Mouse (Mus musculus) stomach, embryonic 15.5 days (tissue): ENCODE data around the gene Ppp6r2. TPM values are rescaled to one million over a fixed set of nuclear protein-coding genes. Genes with fewer than 3 reads are reported as not detected.

Experiments used
- ATAC-seq: fragments of 200-750 bp; cut with Nextera tagmentation; 2 replicates; pipeline ENCODE4 v1.8.0; 2017; ENCODE audit warnings: low read depth, moderate number of reproducible peaks, moderate TSS enrichment; ENCODE audit not compliant: insufficient read depth, low FRiP score
- H3K27ac ChIP-seq: fragments of 300-500 bp; sonication (generic); 2 replicates; pipeline ENCODE4 v1.5.1; 2015; ENCODE audit warnings: mild to moderate bottlenecking, inconsistent platforms
- H3K27me3 ChIP-seq: fragments of 300-500 bp; sonication (generic); replicated peaks from 2 replicates; pipeline ENCODE4 v1.6.1; 2015; ENCODE audit warnings: inconsistent platforms
- H3K36me3 ChIP-seq: fragments of 300-500 bp; sonication (generic); 2 replicates; pipeline ENCODE4 v1.6.1; 2015; ENCODE audit warnings: inconsistent platforms
- H3K4me1 ChIP-seq: fragments of 300-500 bp; sonication (generic); 2 replicates; pipeline ENCODE4 v1.6.1; 2015; ENCODE audit warnings: inconsistent platforms
- H3K4me2 ChIP-seq: fragments of 300-500 bp; sonication (generic); 2 replicates; pipeline ENCODE4 v1.6.1; 2015; ENCODE audit warnings: mild to moderate bottlenecking, inconsistent platforms
- H3K4me3 ChIP-seq: fragments of 300-500 bp; sonication (generic); replicated peaks from 2 replicates; pipeline ENCODE4 v1.5.1; 2015; ENCODE audit warnings: inconsistent platforms
- H3K9ac ChIP-seq: fragments of 300-500 bp; sonication (generic); 2 replicates; pipeline ENCODE4 v1.6.1; 2015; ENCODE audit warnings: inconsistent platforms
- H3K9me3 ChIP-seq: fragments of 300-500 bp; sonication (generic); 2 replicates; pipeline ENCODE4 v1.6.1; 2016; ENCODE audit warnings: inconsistent platforms
- WGBS: fragments of 180-500 bp; shearing (Covaris S2); methylation state at CpG from one replicate; pipeline ENCODE4 v1.1.7; 2015; 5-methylcytosine and 5-hydroxymethylcytosine counted together
- polyA plus RNA-seq: library from polyadenylated mRNA; unstranded; fragments of >200 nt; fragmentation: Nextera tagmentation; extraction: Ambion mirVana; gene quantifications from 2 replicates; pipeline ENCODE4 v1.2.1, GENCODE M21; 2015

Gene Ppp6r2
- polyA plus RNA-seq, 1 experiment from 2014 or later = 28.5 TPM

- H3K27ac ChIP-seq = no peak overlapping the region
- no peak for ATAC-seq
- WGBS = 88% methylated on average over 6 of the region's 6 CpGs
- no peak overlapping the region for H3K4me2 ChIP-seq
- H3K27me3 ChIP-seq = no peaks in the 10 kb centered on the region
- no peaks in the 10 kb centered on the region for H3K4me1 ChIP-seq
- no peak overlapping the region for H3K9ac ChIP-seq
- no peak overlapping the region for H3K4me3 ChIP-seq
- H3K36me3 ChIP-seq = peaks cover 35% of the 10 kb centered on the region
- H3K9me3 ChIP-seq = no peaks in the 10 kb centered on the region
Observed at GRCm38 (mm10) chr15:89282546-89282945, 71.2 kb downstream of the Ppp6r2 start.

DNA sequence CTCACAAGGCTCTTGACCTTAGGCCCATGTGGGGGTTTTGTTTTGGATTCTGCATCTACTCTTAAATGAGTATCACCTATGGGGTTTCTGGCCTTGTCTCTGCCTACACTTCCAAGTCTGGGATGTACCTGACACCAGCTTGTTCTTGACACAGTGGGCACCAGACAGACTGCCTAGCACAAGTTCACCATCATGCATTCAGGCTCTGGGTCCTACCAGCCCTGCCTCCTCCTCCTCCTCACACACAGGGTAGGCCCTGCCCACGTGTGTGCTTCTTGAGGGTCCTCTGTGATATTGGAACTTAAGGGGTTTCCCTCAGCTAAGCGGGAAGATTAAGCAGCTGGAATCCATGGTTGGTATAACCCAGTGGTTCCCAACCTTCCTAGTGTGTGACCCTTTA lies 72.7 kb downstream of the Ppp6r2 start:
- Histone ChIP-seq H3K4me3 (no peak overlapping the region), H3K27ac (no peak overlapping the region)
- 78% methylated on average over 2 of the region's 2 CpGs for WGBS

DNA sequence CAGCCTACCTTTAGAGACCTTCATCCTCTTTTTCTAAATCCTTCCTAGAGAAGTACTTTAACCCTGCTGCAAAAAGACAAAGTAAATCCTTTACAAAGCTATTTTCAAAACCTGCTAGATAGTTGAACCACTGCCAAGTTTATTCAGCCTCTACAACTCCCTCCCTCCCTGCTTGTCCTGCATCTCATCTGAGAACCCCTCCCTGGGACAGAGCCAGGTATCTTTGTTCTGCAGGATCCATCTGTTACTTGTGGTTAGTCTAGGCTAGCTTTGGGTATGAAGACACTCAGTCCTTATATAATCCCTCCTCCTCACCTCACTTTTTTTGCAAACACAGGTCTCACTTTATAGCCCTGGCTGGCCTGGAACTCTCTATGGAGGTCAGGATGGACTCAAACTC lies 73.7 kb downstream of the Ppp6r2 start:
- Histone ChIP-seq H3K9me3 (no peaks in the 10 kb centered on the region), H3K4me1 (no peaks in the 10 kb centered on the region), H3K36me3 (peaks cover 43% of the 10 kb centered on the region), H3K9ac (no peak overlapping the region), H3K4me3 (no peak overlapping the region), H3K27me3 (no peaks in the 10 kb centered on the region), H3K27ac (no peak overlapping the region), H3K4me2 (no peak overlapping the region)
- ATAC-seq = no peak

More for the DNA sequence above, 72.7 kb downstream of the Ppp6r2 start:
- Histone ChIP-seq H3K9ac (no peak overlapping the region), H3K4me2 (no peak overlapping the region), H3K4me1 (no peaks in the 10 kb centered on the region), H3K36me3 (peaks cover 40% of the 10 kb centered on the region), H3K27me3 (no peaks in the 10 kb centered on the region), H3K9me3 (no peaks in the 10 kb centered on the region)
- ATAC-seq = no peak

DNA sequence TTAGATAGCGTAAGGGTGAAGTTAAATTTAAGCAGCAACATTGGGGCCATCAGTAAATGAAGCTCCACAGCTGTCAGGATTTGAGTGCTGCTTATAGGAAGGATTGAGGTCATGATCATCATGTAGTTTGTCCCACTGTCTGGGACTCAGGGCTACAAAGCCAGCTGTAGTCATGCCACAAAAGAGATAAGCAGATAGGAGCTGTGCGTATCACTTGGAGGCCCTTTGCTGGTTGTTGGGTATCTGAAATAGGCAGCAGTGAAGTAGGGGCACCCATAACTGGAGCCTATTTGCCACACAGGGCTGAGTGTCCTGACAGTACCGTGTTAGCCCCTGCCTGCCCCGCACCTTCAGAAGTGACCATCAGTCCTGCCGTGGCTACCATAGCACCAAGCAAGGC lies 74.1 kb downstream of the Ppp6r2 start:
- H3K36me3 ChIP-seq = peaks cover 39% of the 10 kb centered on the region
- 88% methylated on average over 5 of the region's 5 CpGs for WGBS
- ATAC-seq = peak; percentile 51; the same call in 1 of the 2 replicates

DNA sequence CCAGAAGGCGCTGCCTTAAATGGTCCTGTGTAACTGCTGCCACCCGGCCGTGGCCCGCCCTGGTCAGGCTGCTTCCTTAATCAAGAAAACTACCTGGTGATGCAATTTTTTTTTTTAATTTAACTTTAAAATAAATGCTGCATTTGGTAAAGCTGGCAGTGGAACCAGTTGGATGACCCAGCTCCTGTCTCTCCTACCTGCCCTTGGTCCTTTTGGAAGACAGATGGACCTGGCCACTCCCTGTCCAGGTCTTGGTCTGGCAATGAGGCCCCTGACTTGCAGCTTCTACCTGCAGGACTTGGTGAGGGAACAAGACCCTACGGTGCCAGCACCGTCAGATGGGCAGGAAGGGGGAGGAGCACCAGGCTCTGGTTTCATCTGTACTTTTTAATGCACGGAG lies 74.8 kb downstream of the Ppp6r2 start:
- no peak for ATAC-seq
- WGBS = 77% methylated on average over 7 of the region's 7 CpGs
- H3K9ac ChIP-seq = no peak overlapping the region
- no peak overlapping the region for H3K4me2 ChIP-seq
- no peak overlapping the region for H3K27ac ChIP-seq
- H3K27me3 ChIP-seq = no peaks in the 10 kb centered on the region
- H3K36me3 ChIP-seq = peaks cover 36% of the 10 kb centered on the region
- no peak overlapping the region for H3K4me3 ChIP-seq
- H3K4me1 ChIP-seq = no peaks in the 10 kb centered on the region
- H3K9me3 ChIP-seq = no peaks in the 10 kb centered on the region

More for the DNA sequence above, 74.1 kb downstream of the Ppp6r2 start:
- Histone ChIP-seq H3K9ac (no peak overlapping the region), H3K9me3 (no peaks in the 10 kb centered on the region), H3K4me2 (no peak overlapping the region), H3K4me3 (no peak overlapping the region), H3K27ac (no peak overlapping the region), H3K4me1 (no peaks in the 10 kb centered on the region), H3K27me3 (no peaks in the 10 kb centered on the region)

DNA sequence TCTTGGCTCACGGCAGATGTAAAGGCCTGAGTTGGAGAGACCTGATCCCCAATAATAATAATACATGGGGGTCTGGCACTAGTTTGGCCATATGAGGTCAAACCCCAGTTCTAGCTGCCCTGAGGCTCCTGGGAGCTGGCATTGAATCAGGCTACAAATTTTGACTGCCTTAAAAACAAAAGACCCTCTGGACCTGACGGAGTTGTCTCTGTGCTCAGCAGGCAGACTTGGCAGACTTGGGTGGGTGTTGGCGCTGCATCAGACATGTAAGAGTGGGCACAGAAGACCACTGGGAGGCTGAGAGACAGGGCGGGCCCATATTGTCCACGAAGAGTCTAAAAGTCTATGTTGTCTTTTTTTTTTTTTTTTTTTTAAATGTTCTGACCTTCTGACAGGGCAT lies 75.2 kb downstream of the Ppp6r2 start:
- Histone ChIP-seq H3K9ac (no peak overlapping the region), H3K4me2 (no peak overlapping the region), H3K4me1 (no peaks in the 10 kb centered on the region), H3K27me3 (no peaks in the 10 kb centered on the region), H3K4me3 (no peak overlapping the region), H3K27ac (no peak overlapping the region), H3K9me3 (no peaks in the 10 kb centered on the region), H3K36me3 (peaks cover 36% of the 10 kb centered on the region)
- no peak for ATAC-seq
- WGBS = 87% methylated on average over 5 of the region's 5 CpGs

DNA sequence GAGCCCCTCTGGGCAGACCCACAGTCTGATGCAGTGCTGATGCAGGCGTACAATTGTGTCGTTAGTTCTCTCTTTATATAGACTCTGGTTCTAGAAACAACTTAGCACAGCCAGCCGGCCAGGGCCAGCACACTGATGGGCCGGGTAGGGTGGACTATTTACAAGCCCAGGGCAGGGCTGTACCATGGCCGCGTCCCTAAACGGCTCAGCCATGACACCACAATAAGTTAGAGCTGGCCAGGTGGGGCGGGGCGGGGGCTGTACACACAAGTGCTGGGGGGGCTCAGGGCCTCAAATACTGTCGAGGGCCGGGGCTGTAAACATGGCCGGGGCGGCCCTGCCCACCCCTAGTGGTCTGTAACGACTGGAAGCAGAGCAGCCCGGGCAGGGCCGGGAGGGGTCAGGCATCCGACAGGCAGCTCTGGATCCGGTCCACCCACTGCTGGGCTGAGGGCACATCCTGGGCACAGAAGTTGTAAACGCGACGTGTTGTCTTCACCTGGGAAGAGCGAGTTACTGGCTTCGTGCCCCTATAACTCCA lies 76.9 kb downstream of the Ppp6r2 start:
- Histone ChIP-seq H3K4me1 (no peaks in the 10 kb centered on the region), H3K27ac (no peak overlapping the region), H3K36me3 (peaks cover 46% of the 10 kb centered on the region), H3K4me2 (no peak overlapping the region), H3K9ac (no peak overlapping the region), H3K4me3 (no peak overlapping the region), H3K9me3 (no peaks in the 10 kb centered on the region), H3K27me3 (no peaks in the 10 kb centered on the region)
- 85% methylated on average over 23 of the region's 23 CpGs for WGBS
- ATAC-seq = no peak

DNA sequence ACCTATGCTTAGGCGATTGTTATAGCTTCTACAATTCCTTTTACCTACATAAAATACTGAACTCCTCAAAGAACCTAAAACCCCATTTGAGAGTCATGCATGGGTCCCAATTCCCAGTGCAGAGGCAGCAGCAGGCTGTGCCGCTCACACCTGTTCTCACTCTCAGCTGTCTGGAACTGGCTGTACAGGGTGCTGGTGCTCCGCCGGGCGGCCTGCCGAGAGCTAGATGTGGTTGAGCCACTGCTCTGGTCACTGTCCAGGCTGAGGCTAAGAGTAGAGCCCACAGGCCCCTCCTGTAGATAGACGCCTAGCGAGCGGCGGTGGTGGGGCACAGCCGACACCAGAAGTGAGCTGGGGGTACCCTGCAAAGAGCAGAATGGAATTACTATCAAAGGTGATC lies 78.1 kb downstream of the Ppp6r2 start:
- peaks cover 58% of the 10 kb centered on the region for H3K36me3 ChIP-seq
- H3K9me3 ChIP-seq = no peaks in the 10 kb centered on the region
- 91% methylated on average over 11 of the region's 11 CpGs for WGBS
- no peak overlapping the region for H3K9ac ChIP-seq
- no peak for ATAC-seq
- H3K4me1 ChIP-seq = no peaks in the 10 kb centered on the region
- no peak overlapping the region for H3K4me3 ChIP-seq
- no peak overlapping the region for H3K4me2 ChIP-seq
- H3K27ac ChIP-seq = no peak overlapping the region
- H3K27me3 ChIP-seq = no peaks in the 10 kb centered on the region

GRCm38 (mm10) chr15:89291521-89291920 lies 80.2 kb downstream of the Ppp6r2 start:
- Histone ChIP-seq H3K9me3 (no peaks in the 10 kb centered on the region), H3K4me3 (no peak overlapping the region), H3K4me2 (no peak overlapping the region), H3K36me3 (peaks cover 68% of the 10 kb centered on the region), H3K27me3 (no peaks in the 10 kb centered on the region), H3K27ac (no peak overlapping the region), H3K4me1 (no peaks in the 10 kb centered on the region), H3K9ac (no peak overlapping the region)
- 74% methylated on average over 3 of the region's 3 CpGs for WGBS
- ATAC-seq = no peak

GRCm38 (mm10) chr15:89292795-89293194 lies 81.4 kb downstream of the Ppp6r2 start:
- no peak for ATAC-seq
- no peak overlapping the region for H3K4me2 ChIP-seq
- WGBS = 50% methylated on average over 2 of the region's 2 CpGs
- H3K27ac ChIP-seq = no peak overlapping the region
- H3K4me1 ChIP-seq = no peaks in the 10 kb centered on the region
- peaks cover 63% of the 10 kb centered on the region for H3K36me3 ChIP-seq
- H3K9me3 ChIP-seq = no peaks in the 10 kb centered on the region
- H3K9ac ChIP-seq = no peak overlapping the region
- H3K4me3 ChIP-seq = no peak overlapping the region
- H3K27me3 ChIP-seq = no peaks in the 10 kb centered on the region

DNA sequence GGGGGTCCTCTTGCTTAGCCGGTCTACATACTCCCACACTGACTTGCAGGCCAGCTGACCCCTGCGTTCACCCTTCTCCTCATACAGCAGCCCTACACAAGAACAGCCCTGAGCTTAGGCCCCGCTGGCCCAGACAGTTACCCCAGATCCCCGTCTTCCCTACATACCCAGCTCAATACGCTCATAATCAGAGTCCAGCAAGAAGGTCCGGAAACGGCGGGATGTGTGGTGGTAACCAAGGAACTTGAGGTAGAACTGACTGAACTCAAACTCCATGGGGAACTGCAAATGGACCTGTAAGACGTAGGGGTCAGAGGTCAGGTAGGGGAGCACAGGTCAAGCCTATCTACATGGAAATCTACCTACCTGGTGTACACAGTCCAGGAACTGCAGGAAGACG lies 82.4 kb downstream of the Ppp6r2 start:
- H3K27ac ChIP-seq = no peak overlapping the region
- H3K4me1 ChIP-seq = no peaks in the 10 kb centered on the region
- no peaks in the 10 kb centered on the region for H3K27me3 ChIP-seq
- H3K9me3 ChIP-seq = no peaks in the 10 kb centered on the region
- H3K36me3 ChIP-seq = peaks cover 58% of the 10 kb centered on the region
- ATAC-seq = no peak
- no peak overlapping the region for H3K4me3 ChIP-seq
- WGBS = 91% methylated on average over 10 of the region's 10 CpGs
- H3K9ac ChIP-seq = no peak overlapping the region
- H3K4me2 ChIP-seq = no peak overlapping the region

- H3K4me1 ChIP-seq = no peaks in the 10 kb centered on the region
- no peak for ATAC-seq
- peaks cover 58% of the 10 kb centered on the region for H3K36me3 ChIP-seq
- no peak overlapping the region for H3K4me2 ChIP-seq
- no peak overlapping the region for H3K9ac ChIP-seq
- no peak overlapping the region for H3K4me3 ChIP-seq
- H3K9me3 ChIP-seq = no peaks in the 10 kb centered on the region
- H3K27ac ChIP-seq = no peak overlapping the region
- WGBS = 78% methylated on average over 8 of the region's 8 CpGs
- no peaks in the 10 kb centered on the region for H3K27me3 ChIP-seq
Observed at GRCm38 (mm10) chr15:89295580-89296165, 84.3 kb downstream of the Ppp6r2 start.

DNA sequence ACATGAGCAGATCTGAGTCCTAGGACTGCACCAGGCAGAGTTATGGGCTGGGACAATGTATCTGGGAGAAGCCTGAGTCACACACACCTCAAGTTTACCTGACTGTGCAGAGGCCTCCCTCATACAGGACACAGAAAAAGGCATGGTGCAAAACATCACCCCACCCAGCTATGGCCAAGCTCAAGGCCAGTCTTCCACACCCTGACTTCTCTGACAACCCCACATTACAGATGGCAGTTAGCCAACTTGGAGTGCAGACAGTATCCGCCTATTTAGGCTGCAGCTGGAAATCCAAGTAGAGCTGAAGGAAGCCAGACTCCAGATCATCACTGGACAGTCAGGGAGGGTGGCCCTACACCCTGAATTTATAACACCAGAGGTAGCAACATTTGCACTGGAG lies 85.1 kb downstream of the Ppp6r2 start:
- Histone ChIP-seq H3K36me3 (peaks cover 65% of the 10 kb centered on the region), H3K27ac (no peak overlapping the region), H3K4me2 (no peak overlapping the region), H3K9me3 (no peaks in the 10 kb centered on the region), H3K4me1 (no peaks in the 10 kb centered on the region), H3K4me3 (no peak overlapping the region), H3K27me3 (no peaks in the 10 kb centered on the region), H3K9ac (no peak overlapping the region)
- WGBS = 39% methylated on average over 1 of the region's 1 CpGs
- ATAC-seq = peak; percentile 42
